8 mouse cellular contexts compared by ENCODE assay signal in the genomic region with DNA sequence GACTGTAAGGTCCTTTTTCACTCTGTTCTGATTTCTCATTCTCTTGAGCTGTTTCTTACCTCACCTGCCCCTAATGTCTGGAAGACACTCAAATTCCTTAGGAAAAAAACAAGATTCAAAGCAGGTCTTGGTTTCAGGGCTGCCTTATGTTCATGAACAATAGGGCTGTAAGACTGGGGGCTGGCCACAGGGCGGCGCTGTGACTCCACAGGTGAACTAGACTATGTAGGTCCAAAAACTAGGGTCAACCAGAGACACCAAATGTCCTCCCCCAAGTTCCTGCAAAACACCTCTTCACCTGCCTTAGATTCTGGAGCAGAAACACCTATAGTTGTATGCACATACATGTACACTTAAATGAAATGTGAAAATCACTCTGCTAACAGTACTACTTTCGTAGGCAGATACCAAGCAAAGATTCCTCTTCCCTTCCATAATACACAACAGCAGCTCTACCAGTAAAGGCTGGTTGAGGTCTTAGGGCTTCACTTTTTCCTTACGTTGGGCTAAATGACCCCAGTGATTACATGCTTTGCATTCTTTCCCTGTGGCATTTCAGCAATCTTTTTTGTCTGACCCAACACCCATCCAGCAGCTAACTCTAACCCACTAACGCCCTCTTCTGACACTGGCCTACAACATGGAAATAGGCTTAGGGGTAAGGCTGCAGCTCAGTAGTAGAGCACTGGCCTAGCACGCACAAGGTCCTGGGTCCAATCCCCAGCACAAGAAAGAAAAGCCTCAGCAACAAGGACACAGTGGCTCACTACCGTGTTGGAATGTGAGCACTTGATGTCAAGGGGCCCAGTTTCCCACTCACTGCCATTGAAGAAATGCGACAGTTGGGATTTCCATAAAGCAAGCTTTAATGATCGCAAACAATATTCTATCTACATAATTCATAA. TPM values are rescaled to one million over a fixed set of nuclear protein-coding genes. Genes with fewer than 3 reads are reported as not detected.
A peak's percentile ranks its signal among the peaks of the same experiment; 100 is the strongest.
DNase-seq lines count a peak whose midpoint lies in the region; ATAC-seq and TF ChIP-seq lines count a peak whose summit lies in the region.
"Had no signal": no experiment of that assay in that cellular context is flagged by ENCODE, and none has a peak within 500 bp of the region (broad histone marks: within the 10 kb centered on the region; RNA-seq: fewer than 3 reads in every experiment).

No protein-coding gene starts in this region.

- H3K9ac ChIP-seq in intestine, embryonic 14.5 days (ENCODE audit: low read length), result no peak overlapping the region
- no peak overlapping the region for H3K9ac ChIP-seq in midbrain, postnatal 0 days (replicated peaks; ENCODE audit: low read length, poor library complexity, severe bottlenecking)

- H3K9me3 ChIP-seq in intestine, embryonic 14.5 days (ENCODE audit: control insufficient read depth, low read length), result no peaks in the 10 kb centered on the region
- no peaks in the 10 kb centered on the region for H3K9me3 ChIP-seq in limb, embryonic 10.5 days (replicated peaks)
- no peaks in the 10 kb centered on the region for H3K9me3 ChIP-seq in midbrain, postnatal 0 days (ENCODE audit: low read length)

- ATAC-seq in intestine, embryonic 14.5 days (replicated peaks; ENCODE audit: low FRiP score, low TSS enrichment, low read depth), result peak; percentile 59
- peak; percentile 75 for ATAC-seq in midbrain, postnatal 0 days (ENCODE audit: low FRiP score)

- no peak overlapping the region for H3K4me3 ChIP-seq in intestine, embryonic 14.5 days (ENCODE audit: low read depth, low read length)
- no peak overlapping the region for H3K4me3 ChIP-seq in limb, embryonic 10.5 days
- H3K4me3 ChIP-seq in midbrain, postnatal 0 days (ENCODE audit: low read depth, low read length), result no peak overlapping the region

- H3K36me3 ChIP-seq in intestine, embryonic 14.5 days (ENCODE audit: control insufficient read depth, insufficient read depth, low read length), result no peaks in the 10 kb centered on the region
- H3K36me3 ChIP-seq in limb, embryonic 10.5 days, result no peaks in the 10 kb centered on the region
- peaks cover 9% of the 10 kb centered on the region for H3K36me3 ChIP-seq in midbrain, postnatal 0 days (ENCODE audit: insufficient read depth, low read length)

- peak; percentile 94 for TF ChIP-seq CTCF in midbrain, postnatal 0 days (IDR thresholded peaks at IDR 0.05)

- H3K4me1 ChIP-seq in intestine, embryonic 14.5 days (replicated peaks; ENCODE audit: control insufficient read depth, insufficient read depth, low read length), result no peaks in the 10 kb centered on the region
- 0 out of 2 replicates have a peak, but pooled peaks cover 3% of the 10 kb centered on the region for H3K4me1 ChIP-seq in limb, embryonic 10.5 days
- no peaks in the 10 kb centered on the region for H3K4me1 ChIP-seq in midbrain, postnatal 0 days (ENCODE audit: insufficient read depth, low read length)

- H3K27me3 ChIP-seq in intestine, embryonic 14.5 days (replicated peaks; ENCODE audit: control insufficient read depth, insufficient read depth, low read length), result no peaks in the 10 kb centered on the region
- H3K27me3 ChIP-seq in limb, embryonic 10.5 days (ENCODE audit: low read depth, poor library complexity, severe bottlenecking), result no peaks in the 10 kb centered on the region
- H3K27me3 ChIP-seq in midbrain, postnatal 0 days (ENCODE audit: insufficient read depth, low read length), result no peaks in the 10 kb centered on the region

- WGBS in intestine, embryonic 14.5 days, result 53% methylated on average over 9 of the region's 9 CpGs
- WGBS in limb, embryonic 10.5 days, result 62% methylated on average over 9 of the region's 9 CpGs
- WGBS in midbrain, postnatal 0 days, result 60% methylated on average over 9 of the region's 9 CpGs

- no peak overlapping the region for H3K27ac ChIP-seq in intestine, embryonic 14.5 days (ENCODE audit: low read depth)
- H3K27ac ChIP-seq in limb, embryonic 10.5 days, result no peak overlapping the region
- no peak overlapping the region for H3K27ac ChIP-seq in midbrain, postnatal 0 days (ENCODE audit: low read depth, low read length)
- H3K27ac ChIP-seq: macrophage had no signal

- H3K4me2 ChIP-seq in intestine, embryonic 14.5 days (ENCODE audit: low read length), result no peak overlapping the region
- no peak overlapping the region for H3K4me2 ChIP-seq in midbrain, postnatal 0 days (ENCODE audit: low read depth, low read length, poor library complexity, severe bottlenecking)

- peak; percentile 74 to 93 for DNase-seq in adrenal gland, adult (ENCODE audit: inconsistent age in 2 of 2, low spot score in 1 of 2)
- peak; percentile 85 for DNase-seq in cerebellum, postnatal 36 days
- peak; percentile 54 for DNase-seq in gastrocnemius, postnatal 25 days
- peak; percentile 92 for DNase-seq in intestine, embryonic 14.5 days (ENCODE audit: low spot score)
- DNase-seq in limb, embryonic 10.5 days (ENCODE audit: low spot score), result peak; percentile 90
- peak; percentile 85 for DNase-seq in midbrain, postnatal 0 days (ENCODE audit: low spot score)
- peak; percentile 38 to 68 for DNase-seq in spleen, postnatal 14 days (ENCODE audit: low spot score in 2 of 2)

RNA-seq across cellular contexts. Expression of a gene that starts 10.4 kb away (rescaled TPM):
- under 1 TPM; 0.46 to 0.54 TPM for total RNA-seq in gastrocnemius, postnatal 25 days (2021)
- 0.71 and 0.99 TPM in 2 replicates for polyA plus RNA-seq in intestine, embryonic 14.5 days (2014; fragmentation: Nextera tagmentation; extraction: Ambion mirVana)
- 0.31 and 0.39 TPM in 2 replicates for polyA plus RNA-seq in limb, embryonic 10.5 days (2016; fragmentation: Nextera tagmentation; extraction: Ambion mirVana)
- total RNA-seq in midbrain, postnatal 0 days (2014; rRNA removed), result 2.7 and 3.2 TPM in 2 replicates
- polyA plus RNA-seq in midbrain, postnatal 0 days (2015; fragmentation: Nextera tagmentation; extraction: Ambion mirVana), result 0.70 and 0.84 TPM in 2 replicates

RNA-seq across cellular contexts. Expression of a gene that starts 10.9 kb away (rescaled TPM):
- 1,000 to 10,000 TPM; 1,373 to 1,538 TPM for total RNA-seq in gastrocnemius, postnatal 25 days (2021)
- 36.4 and 39.2 TPM in 2 replicates for polyA plus RNA-seq in intestine, embryonic 14.5 days (2014; fragmentation: Nextera tagmentation; extraction: Ambion mirVana)
- 5.0 and 8.3 TPM in 2 replicates for polyA plus RNA-seq in limb, embryonic 10.5 days (2016; fragmentation: Nextera tagmentation; extraction: Ambion mirVana)
- total RNA-seq in midbrain, postnatal 0 days (2014; rRNA removed), result 403 and 449 TPM in 2 replicates
- polyA plus RNA-seq in midbrain, postnatal 0 days (2015; fragmentation: Nextera tagmentation; extraction: Ambion mirVana), result 356 and 413 TPM in 2 replicates
- polyA plus RNA-seq: macrophage had no signal

RNA-seq across cellular contexts. Expression of a gene that starts 15.2 kb away (rescaled TPM):
- 1 to 10 TPM in 1 of 2 experiments, under 1 TPM in 1; 0.62 to 1.1 TPM for total RNA-seq in gastrocnemius, postnatal 25 days (2021)
- 0.31 TPM in 1 of 2 replicates, not detected in the other for polyA plus RNA-seq in intestine, embryonic 14.5 days (2014; fragmentation: Nextera tagmentation; extraction: Ambion mirVana)
- not detected in 2 replicates for polyA plus RNA-seq in limb, embryonic 10.5 days (2016; fragmentation: Nextera tagmentation; extraction: Ambion mirVana)
- not detected in 2 replicates for total RNA-seq in midbrain, postnatal 0 days (2014; rRNA removed)
- polyA plus RNA-seq in midbrain, postnatal 0 days (2015; fragmentation: Nextera tagmentation; extraction: Ambion mirVana), result not detected in 2 replicates
- polyA plus RNA-seq: macrophage had no signal

RNA-seq across cellular contexts. Expression of a gene that starts 18.4 kb away (rescaled TPM):
- total RNA-seq in gastrocnemius, postnatal 25 days (2021), result 10 to 100 TPM in 1 of 2 experiments, 1 to 10 TPM in 1; 9.3 to 15.8 TPM
- polyA plus RNA-seq in intestine, embryonic 14.5 days (2014; fragmentation: Nextera tagmentation; extraction: Ambion mirVana), result 54.9 and 67.0 TPM in 2 replicates
- 48.6 and 54.1 TPM in 2 replicates for polyA plus RNA-seq in limb, embryonic 10.5 days (2016; fragmentation: Nextera tagmentation; extraction: Ambion mirVana)
- 68.2 and 71.6 TPM in 2 replicates for total RNA-seq in midbrain, postnatal 0 days (2014; rRNA removed)
- polyA plus RNA-seq in midbrain, postnatal 0 days (2015; fragmentation: Nextera tagmentation; extraction: Ambion mirVana), result 70.3 and 91.4 TPM in 2 replicates

RNA-seq across cellular contexts. Expression of a gene that starts 19.5 kb away (rescaled TPM):
- not detected for total RNA-seq in gastrocnemius, postnatal 25 days (2021)
- polyA plus RNA-seq in intestine, embryonic 14.5 days (2014; fragmentation: Nextera tagmentation; extraction: Ambion mirVana), result not detected in 2 replicates
- polyA plus RNA-seq in limb, embryonic 10.5 days (2016; fragmentation: Nextera tagmentation; extraction: Ambion mirVana), result not detected in 2 replicates
- not detected in 2 replicates for total RNA-seq in midbrain, postnatal 0 days (2014; rRNA removed)
- 0.11 TPM in 1 of 2 replicates, not detected in the other for polyA plus RNA-seq in midbrain, postnatal 0 days (2015; fragmentation: Nextera tagmentation; extraction: Ambion mirVana)
- polyA plus RNA-seq: macrophage had no signal
